Mouse (Mus musculus): ENCODE data around the gene D930020B18Rik.

D930020B18Rik gene

GRCm38 (mm10) chr10:121705399-121706163, 64.2 kb downstream of the D930020B18Rik start:
- no peak for DNase-seq (ENCODE audit: low read depth, low spot score)
- Histone ChIP-seq H3K27me3 (ENCODE audit: control insufficient read depth, insufficient read depth, low read length, poor library complexity, severe bottlenecking) (no peaks in the 10 kb centered on the region), H3K36me3 (ENCODE audit: control insufficient read depth, insufficient read depth, low read length, poor library complexity, severe bottlenecking) (no peaks in the 10 kb centered on the region)

GRCm38 (mm10) chr10:121716862-121717261, 75.5 kb downstream of the D930020B18Rik start:
- DNase-seq (ENCODE audit: low read depth, low spot score), result no peak
- Histone ChIP-seq H3K27me3 (ENCODE audit: control insufficient read depth, insufficient read depth, low read length, poor library complexity, severe bottlenecking) (no peaks in the 10 kb centered on the region), H3K36me3 (ENCODE audit: control insufficient read depth, insufficient read depth, low read length, poor library complexity, severe bottlenecking) (no peaks in the 10 kb centered on the region)

- H3K36me3 ChIP-seq (ENCODE audit: control insufficient read depth, insufficient read depth, low read length, poor library complexity, severe bottlenecking), result no peaks in the 10 kb centered on the region
- DNase-seq (ENCODE audit: low read depth, low spot score), result no peak
- H3K27me3 ChIP-seq (ENCODE audit: control insufficient read depth, insufficient read depth, low read length, poor library complexity, severe bottlenecking), result no peaks in the 10 kb centered on the region
These were observed 77.7 kb downstream of the D930020B18Rik start for GRCm38 (mm10) chr10:121718896-121719585.

GRCm38 (mm10) chr10:121720701-121721100, 79.3 kb downstream of the D930020B18Rik start:
- Histone ChIP-seq H3K36me3 (ENCODE audit: control insufficient read depth, insufficient read depth, low read length, poor library complexity, severe bottlenecking) (no peaks in the 10 kb centered on the region), H3K27me3 (ENCODE audit: control insufficient read depth, insufficient read depth, low read length, poor library complexity, severe bottlenecking) (no peaks in the 10 kb centered on the region)
- DNase-seq (ENCODE audit: low read depth, low spot score), result no peak

GRCm38 (mm10) chr10:121726505-121726904, 85.1 kb downstream of the D930020B18Rik start:
- no peak for DNase-seq (ENCODE audit: low read depth, low spot score)
- H3K36me3 ChIP-seq (ENCODE audit: control insufficient read depth, insufficient read depth, low read length, poor library complexity, severe bottlenecking), result no peaks in the 10 kb centered on the region
- no peaks in the 10 kb centered on the region for H3K27me3 ChIP-seq (ENCODE audit: control insufficient read depth, insufficient read depth, low read length, poor library complexity, severe bottlenecking)

GRCm38 (mm10) chr10:121727151-121727550, 85.8 kb downstream of the D930020B18Rik start:
- Histone ChIP-seq H3K36me3 (ENCODE audit: control insufficient read depth, insufficient read depth, low read length, poor library complexity, severe bottlenecking) (no peaks in the 10 kb centered on the region), H3K27me3 (ENCODE audit: control insufficient read depth, insufficient read depth, low read length, poor library complexity, severe bottlenecking) (no peaks in the 10 kb centered on the region)
- DNase-seq (ENCODE audit: low read depth, low spot score), result no peak

- Histone ChIP-seq H3K27me3 (ENCODE audit: control insufficient read depth, insufficient read depth, low read length, poor library complexity, severe bottlenecking) (no peaks in the 10 kb centered on the region), H3K36me3 (ENCODE audit: control insufficient read depth, insufficient read depth, low read length, poor library complexity, severe bottlenecking) (no peaks in the 10 kb centered on the region)
- DNase-seq (ENCODE audit: low read depth, low spot score), result no peak
These were observed 86.8 kb downstream of the D930020B18Rik start for GRCm38 (mm10) chr10:121728226-121728625.

GRCm38 (mm10) chr10:121731048-121731725, 89.8 kb downstream of the D930020B18Rik start:
- no peaks in the 10 kb centered on the region for H3K36me3 ChIP-seq (ENCODE audit: control insufficient read depth, insufficient read depth, low read length, poor library complexity, severe bottlenecking)
- no peaks in the 10 kb centered on the region for H3K27me3 ChIP-seq (ENCODE audit: control insufficient read depth, insufficient read depth, low read length, poor library complexity, severe bottlenecking)
- no peak for DNase-seq (ENCODE audit: low read depth, low spot score)

- no peaks in the 10 kb centered on the region for H3K36me3 ChIP-seq (ENCODE audit: control insufficient read depth, insufficient read depth, low read length, poor library complexity, severe bottlenecking)
- DNase-seq (ENCODE audit: low read depth, low spot score), result no peak
- H3K27me3 ChIP-seq (ENCODE audit: control insufficient read depth, insufficient read depth, low read length, poor library complexity, severe bottlenecking), result no peaks in the 10 kb centered on the region
These were observed 91.2 kb downstream of the D930020B18Rik start for GRCm38 (mm10) chr10:121732542-121732941.

GRCm38 (mm10) chr10:121737256-121737655, 95.9 kb downstream of the D930020B18Rik start:
- H3K27me3 ChIP-seq (ENCODE audit: control insufficient read depth, insufficient read depth, low read length, poor library complexity, severe bottlenecking), result no peaks in the 10 kb centered on the region
- DNase-seq (ENCODE audit: low read depth, low spot score), result no peak
- H3K36me3 ChIP-seq (ENCODE audit: control insufficient read depth, insufficient read depth, low read length, poor library complexity, severe bottlenecking), result no peaks in the 10 kb centered on the region

GRCm38 (mm10) chr10:121739548-121740505, 98.4 kb downstream of the D930020B18Rik start, which contains the start of gene BC048403:
TSS of gene BC048403 (plus strand) at chr10:121739937.
- DNase-seq (ENCODE audit: low read depth, low spot score), result peak; percentile 91
- Histone ChIP-seq H3K27me3 (ENCODE audit: control insufficient read depth, insufficient read depth, low read length, poor library complexity, severe bottlenecking) (no peaks in the 10 kb centered on the region), H3K36me3 (ENCODE audit: control insufficient read depth, insufficient read depth, low read length, poor library complexity, severe bottlenecking) (no peaks in the 10 kb centered on the region)

- Histone ChIP-seq H3K36me3 (ENCODE audit: control insufficient read depth, insufficient read depth, low read length, poor library complexity, severe bottlenecking) (peaks cover 6% of the 10 kb centered on the region), H3K27me3 (ENCODE audit: control insufficient read depth, insufficient read depth, low read length, poor library complexity, severe bottlenecking) (no peaks in the 10 kb centered on the region)
- no peak for DNase-seq (ENCODE audit: low read depth, low spot score)
These were observed 100.9 kb downstream of the D930020B18Rik start for GRCm38 (mm10) chr10:121742336-121742735.
